Mouse (Mus musculus) megakaryocyte progenitor cell, adult 5-6 weeks (primary cell): ENCODE results near the gene Cfl2. TPM values are rescaled to one million over a fixed set of nuclear protein-coding genes. Genes with fewer than 3 reads are reported as not detected.
A peak's percentile ranks its signal among the peaks of the same experiment; 100 is the strongest.

Experiments used
- ATAC-seq: replicated peaks from 2 replicates; pipeline ENCODE4 v1.8.0; 2016; ENCODE audit warnings: mild to moderate bottlenecking, moderate TSS enrichment, inconsistent platforms; ENCODE audit not compliant: poor library complexity
- total RNA-seq, 2 experiments: library from RNA; stranded (forward) in 1 of 2; stranded (reverse) in 1 of 2; fragments of 157-497, 149-512 nt in 1 of 2; fragments of 200-1000 nt in 1 of 2; gene quantifications; 2 replicates each; pipeline versions ENCODE4 v1.2.3 to v1.2.4; 2015 to 2017

Gene Cfl2
- total RNA-seq (2015): 23.1 and 27.3 TPM in 2 replicates
- total RNA-seq (2017): 20.0 and 20.4 TPM in 2 replicates

DNA sequence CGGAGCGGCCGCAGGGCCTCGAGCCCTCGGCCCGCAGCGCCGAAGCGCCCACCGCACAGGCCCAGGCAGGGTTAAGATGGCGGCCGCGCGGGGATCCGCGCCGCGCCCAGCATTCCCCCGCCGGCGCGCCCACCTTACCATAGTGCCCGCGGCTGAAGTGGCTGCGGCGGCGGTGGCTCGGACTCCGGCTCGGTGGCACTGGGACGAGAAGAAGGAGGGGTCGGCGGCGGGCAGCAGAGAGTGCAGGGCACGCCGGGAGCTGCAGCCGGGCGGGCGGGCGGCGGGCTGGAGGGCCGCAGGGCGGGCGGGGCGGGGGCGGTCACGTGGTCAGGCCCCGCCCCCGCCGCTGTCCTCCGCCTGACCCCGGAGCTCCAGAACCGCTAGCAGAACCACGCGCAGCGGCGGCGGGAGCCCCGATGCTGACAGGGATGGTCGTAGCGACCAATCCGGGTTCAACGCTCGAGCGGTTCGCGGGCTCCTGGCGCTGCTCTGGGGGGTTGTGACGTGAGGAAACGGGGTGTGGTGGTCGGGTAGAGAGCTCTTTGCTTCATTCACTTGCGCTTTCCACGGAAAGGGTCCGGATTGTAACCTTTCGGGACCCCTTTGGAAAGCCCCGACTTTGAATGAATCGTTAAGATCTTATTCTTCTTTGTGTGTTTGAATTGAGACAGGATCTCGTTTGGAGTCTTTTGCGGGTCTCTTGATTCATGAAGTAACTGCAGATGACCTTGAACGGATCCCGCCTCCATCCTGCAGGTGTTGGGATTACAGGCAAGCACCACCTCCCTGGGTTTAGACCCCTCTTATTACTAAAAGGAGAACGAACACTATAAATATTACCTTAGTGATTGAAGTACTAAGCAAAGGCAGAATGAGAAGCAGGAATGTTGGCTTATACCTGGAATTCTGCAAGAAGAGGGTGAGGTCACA lies at the start of gene Cfl2:
Gene Cfl2, minus strand, starts transcription at position 272 of the 930 bp plus-strand sequence.
- peak; percentile 82 for ATAC-seq

DNA sequence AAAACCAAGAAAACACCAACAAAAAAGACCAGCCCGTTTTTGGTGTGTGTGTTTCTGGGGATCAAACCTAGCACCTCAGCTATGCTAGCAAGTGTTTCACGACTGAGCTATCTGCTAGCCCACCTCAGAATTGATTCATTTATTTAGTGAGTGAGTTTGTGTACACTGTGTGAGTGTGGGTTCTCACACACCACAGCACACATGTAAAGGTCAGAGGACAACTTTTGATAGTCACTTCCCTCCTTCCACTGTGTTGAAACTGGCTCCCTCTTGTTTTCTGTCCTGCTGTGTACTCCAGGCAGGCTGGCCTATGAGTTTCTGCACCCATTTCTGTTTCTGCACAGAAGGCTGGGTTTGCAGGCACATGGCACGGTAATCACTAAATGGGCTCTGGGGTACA lies 47.7 kb upstream of the Cfl2 start:
- no peak for ATAC-seq

GRCm38 (mm10) chr12:54892559-54892958 lies 29.9 kb upstream of the Cfl2 start:
- ATAC-seq: peak; percentile 70

DNA sequence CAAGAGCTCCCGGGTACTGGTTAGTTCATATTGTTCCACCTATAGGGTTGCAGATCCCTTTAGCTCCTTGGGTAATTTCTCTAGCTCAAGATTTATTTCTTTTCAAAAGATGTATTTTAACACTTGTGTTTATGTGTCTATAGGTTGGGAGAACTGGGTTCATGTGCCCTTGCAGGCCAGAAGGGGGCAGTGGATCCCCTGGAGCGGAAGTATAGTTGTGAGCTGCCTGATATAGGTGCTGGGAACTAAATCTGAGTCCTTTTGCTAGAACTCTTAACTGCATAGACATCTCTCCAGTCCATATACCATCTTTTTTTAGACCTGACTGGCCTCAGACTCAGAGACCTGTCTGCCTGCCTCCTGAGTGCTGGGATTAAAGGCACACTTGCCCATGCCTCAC lies 27.7 kb upstream of the Cfl2 start:
- no peak for ATAC-seq

GRCm38 (mm10) chr12:54887580-54888127 lies 25.0 kb upstream of the Cfl2 start:
- no peak for ATAC-seq

- peak; percentile 87 for ATAC-seq
Measured at GRCm38 (mm10) chr12:54879630-54880029, 17.0 kb upstream of the Cfl2 start.

DNA sequence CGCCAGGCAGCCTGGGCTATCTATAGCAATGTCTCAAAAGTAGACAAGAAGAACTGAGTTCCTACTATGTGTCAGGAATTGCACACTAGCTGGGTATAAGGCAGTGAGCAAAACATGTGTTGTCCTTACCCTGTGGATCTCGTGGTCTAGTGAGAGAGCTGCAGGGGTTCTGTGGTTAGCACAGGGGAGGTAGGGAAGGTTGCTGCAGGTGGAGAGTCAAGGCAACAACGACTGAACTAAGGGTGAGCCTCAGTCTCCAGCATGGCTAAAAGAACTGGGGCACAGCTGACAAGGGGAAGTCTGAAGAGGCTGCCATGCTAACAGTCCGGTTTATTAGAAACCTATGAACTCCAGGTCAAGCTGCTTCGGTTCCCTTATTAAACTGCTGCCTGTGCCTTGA lies 16.5 kb upstream of the Cfl2 start:
- 0 out of 2 replicates have a peak, but pooled peaks have one; percentile 14 for ATAC-seq

GRCm38 (mm10) chr12:54877875-54878274 lies 15.2 kb upstream of the Cfl2 start:
- no peak for ATAC-seq

DNA sequence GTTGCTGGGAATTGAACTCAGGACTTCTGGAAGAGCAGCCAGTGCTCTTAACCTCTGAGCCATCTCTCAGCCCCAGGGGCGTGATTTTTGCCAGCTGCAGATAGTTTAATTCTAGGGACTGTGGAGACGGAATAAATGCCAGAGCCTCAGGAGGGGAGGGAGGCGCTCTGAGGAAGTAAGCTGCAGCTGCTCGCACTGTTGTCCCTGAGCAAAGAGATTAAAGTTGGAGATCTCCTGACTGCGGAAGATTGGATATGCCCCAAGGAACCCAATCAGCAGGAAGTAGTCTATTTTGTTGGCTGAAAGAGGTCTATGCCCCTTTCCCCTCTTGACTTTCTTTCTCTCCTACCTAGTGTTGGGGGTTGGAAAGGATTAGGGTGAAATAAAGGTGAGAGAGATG lies 14.2 kb upstream of the Cfl2 start:
- ATAC-seq: no peak

GRCm38 (mm10) chr12:54874711-54875110 lies 12.0 kb upstream of the Cfl2 start:
- no peak for ATAC-seq

- ATAC-seq: peak; percentile 50
Measured at GRCm38 (mm10) chr12:54861991-54862605, 579 bp downstream of the Cfl2 start.

- ATAC-seq: no peak
Measured at GRCm38 (mm10) chr12:54859531-54859930, 3.1 kb downstream of the Cfl2 start.

GRCm38 (mm10) chr12:54850551-54850950 lies 12.1 kb downstream of the Cfl2 start:
- ATAC-seq: no peak

DNA sequence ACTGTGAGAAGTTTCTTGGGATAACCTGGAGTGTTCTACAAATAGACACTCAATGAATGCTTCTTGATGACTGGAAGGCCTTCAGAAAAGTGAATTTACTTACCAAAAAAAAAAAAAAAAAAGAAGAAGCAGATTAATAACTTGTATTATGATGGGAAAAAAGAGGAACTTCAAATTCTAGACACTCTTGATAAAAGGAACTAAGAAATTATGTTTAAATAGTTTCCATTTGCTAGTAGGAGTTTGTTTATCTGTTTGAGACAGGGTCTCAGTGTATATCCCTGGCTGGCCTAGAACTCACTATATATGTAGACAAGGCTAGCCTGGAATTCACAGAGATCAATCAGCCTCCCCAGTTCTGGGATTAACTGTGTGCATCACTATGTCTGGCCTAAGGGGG lies 18.3 kb downstream of the Cfl2 start:
- ATAC-seq: peak; percentile 52

- no peak for ATAC-seq
Measured at GRCm38 (mm10) chr12:54841576-54841975, 21.1 kb downstream of the Cfl2 start.

GRCm38 (mm10) chr12:54839815-54840214 lies 22.9 kb downstream of the Cfl2 start:
- no peak for ATAC-seq

DNA sequence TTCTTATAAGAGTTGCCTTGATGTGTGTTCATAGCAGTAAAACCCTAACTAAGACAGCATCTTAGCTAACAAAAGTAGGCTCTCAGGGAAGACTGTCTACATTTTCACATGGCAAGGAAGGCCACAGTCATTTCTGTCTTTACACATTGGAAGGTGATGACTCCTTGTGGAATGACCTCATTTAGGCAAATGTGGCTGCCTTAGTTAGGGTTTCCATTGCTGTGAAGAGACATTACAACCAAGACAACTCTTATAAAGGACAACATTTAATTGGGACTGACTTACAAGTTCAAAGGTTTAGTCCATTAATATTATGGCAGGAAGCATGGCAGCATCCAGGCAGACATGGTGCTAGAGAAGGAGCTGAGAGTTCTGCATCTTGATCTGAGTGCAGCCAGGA lies 23.7 kb downstream of the Cfl2 start:
- no peak for ATAC-seq

DNA sequence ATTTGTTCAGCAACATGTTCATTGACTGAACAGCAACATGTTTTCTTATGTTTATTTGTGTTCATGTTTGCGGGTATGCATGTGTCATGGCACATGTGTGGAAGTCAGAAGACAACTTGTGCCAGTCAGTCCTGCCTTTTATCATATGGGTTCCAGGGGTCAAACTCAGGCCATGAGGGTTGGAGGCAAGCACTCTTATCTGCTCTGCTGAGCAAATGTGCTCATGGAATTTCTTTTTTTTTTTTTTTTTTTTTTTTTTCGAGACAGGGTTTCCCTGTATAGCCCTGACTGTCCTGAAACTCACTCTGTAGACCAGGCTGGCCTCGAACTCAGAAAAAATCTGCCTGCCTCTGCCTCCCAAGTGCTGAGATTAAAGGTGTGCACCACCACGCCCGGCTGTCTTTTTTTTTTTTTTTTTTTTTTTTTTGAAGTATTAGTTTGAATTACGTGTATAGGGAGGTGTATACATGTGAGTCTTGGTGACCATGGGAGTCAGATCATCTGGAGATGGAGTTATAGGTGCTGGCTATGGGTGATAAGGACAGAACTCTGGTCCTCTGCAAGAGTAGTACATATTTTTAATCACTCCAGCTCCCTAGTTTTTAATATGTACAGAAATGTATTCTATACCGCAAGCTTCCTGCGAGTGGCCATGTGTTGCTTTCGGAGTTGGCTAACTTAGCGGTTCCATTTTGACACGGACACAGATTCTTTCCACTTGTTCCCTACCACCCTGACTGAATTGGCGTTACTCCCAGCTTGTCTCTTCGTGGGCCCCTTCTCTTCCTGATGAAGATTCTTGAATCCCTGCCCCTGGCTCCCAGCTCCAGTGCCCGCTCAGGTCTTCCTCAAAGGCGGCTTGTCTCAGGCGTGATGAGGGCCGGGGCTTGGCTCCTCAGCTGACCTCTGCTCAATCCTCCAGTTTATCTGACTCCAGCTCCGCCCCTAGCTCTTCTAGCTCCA lies 26.8 kb downstream of the Cfl2 start:
- ATAC-seq: no peak

DNA sequence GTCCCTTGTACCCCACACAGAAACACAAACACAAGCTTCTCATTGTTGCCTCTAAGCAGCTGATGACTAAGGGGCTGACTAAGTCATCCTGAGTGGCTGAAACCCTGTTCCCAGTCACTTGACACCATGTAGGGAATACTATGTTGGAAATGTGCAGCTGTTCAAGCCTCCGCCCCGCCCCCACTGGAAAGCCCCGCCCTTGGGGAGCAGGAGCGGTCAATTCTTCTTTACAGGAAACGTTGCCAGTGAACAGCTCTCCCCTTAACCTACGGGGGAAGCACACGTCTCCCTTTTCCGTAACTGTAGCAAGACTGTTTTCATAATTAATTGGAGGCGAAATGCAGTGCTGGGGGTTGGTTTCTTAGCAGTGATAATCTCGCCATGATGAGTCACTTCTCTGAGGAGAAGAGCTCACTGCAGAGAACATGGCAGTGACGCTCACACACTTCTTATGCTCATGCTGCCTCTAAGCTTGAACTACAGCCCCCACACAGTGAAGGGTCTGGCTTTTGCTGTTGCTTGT lies 27.7 kb downstream of the Cfl2 start:
- ATAC-seq: peak; percentile 70

DNA sequence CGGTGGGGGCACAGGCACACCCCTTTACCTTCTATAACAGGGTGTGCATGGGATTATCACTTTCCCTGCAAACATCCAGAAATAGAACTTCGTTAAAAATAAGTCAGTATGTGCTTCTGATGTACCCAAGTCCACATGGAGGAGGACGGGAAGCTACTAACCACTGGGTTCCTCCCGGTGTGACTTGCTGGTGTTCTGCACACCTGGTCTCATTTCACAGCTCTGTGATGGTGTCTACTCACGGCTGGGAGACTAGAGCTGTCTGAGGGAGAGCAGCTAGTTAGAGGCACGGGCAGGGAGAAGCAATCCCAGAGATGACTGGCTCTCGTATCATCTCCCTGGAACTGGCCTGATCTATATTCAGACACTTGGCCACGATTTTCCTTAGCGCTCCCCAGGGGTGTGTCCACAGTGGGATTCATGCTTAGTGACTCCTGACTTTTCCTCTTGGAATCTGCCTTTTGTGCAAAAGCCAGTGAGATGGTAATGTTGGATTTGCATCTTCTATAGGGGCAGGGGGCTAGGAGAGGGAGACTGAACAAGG lies 28.7 kb downstream of the Cfl2 start:
- ATAC-seq: no peak
